Mouse (Mus musculus) MEL (cell line): ENCODE results near the gene Hint2. TPM values are rescaled to one million over a fixed set of nuclear protein-coding genes. Genes with fewer than 3 reads are reported as not detected.

Source experiments
- DNase-seq: peaks from one replicate; pipeline ENCODE4 v3.0.0; 2011; ENCODE audit warnings: low read depth, low spot score
- H3K27ac ChIP-seq: 2 replicates; pipeline ENCODE4 v1.5.1; 2012; ENCODE audit warnings: low read depth, mild to moderate bottlenecking, control low read depth, low read length, moderate library complexity; ENCODE audit not compliant: control insufficient read depth
- H3K27me3 ChIP-seq, 2 experiments: fragments of 150-350 bp in 1 of 2; sonication (generic) in 1 of 2; 2 replicates each; pipeline ENCODE4 v1.6.1; 2012; ENCODE audit warnings: low read length in 2 of 2, mild to moderate bottlenecking in 2 of 2, improper control_type of control experiment in 1 of 2, moderate library complexity in 1 of 2; ENCODE audit not compliant: insufficient read depth in 2 of 2, control insufficient read depth in 1 of 2
- H3K36me3 ChIP-seq, 2 experiments: 2 replicates each; pipeline ENCODE4 v1.6.1; 2012 to 2014; ENCODE audit warnings: low read length in 2 of 2, improper control_type of control experiment in 1 of 2, inconsistent platforms in 1 of 2, mild to moderate bottlenecking in 1 of 2; ENCODE audit not compliant: insufficient read depth in 2 of 2, control insufficient read depth in 1 of 2
- H3K4me1 ChIP-seq, 2 experiments: fragments of 150-350 bp in 1 of 2; sonication (generic) in 1 of 2; 2 replicates each; pipeline ENCODE4 v1.6.1; 2012; ENCODE audit warnings: low read length in 2 of 2, improper control_type of control experiment in 1 of 2, mild to moderate bottlenecking in 1 of 2; ENCODE audit not compliant: insufficient read depth in 2 of 2, control insufficient read depth in 1 of 2
- H3K4me3 ChIP-seq, 2 experiments: fragments of 150-350 bp in 1 of 2; sonication (generic) in 1 of 2; 2 replicates each; pipeline ENCODE4 v1.5.1; 2012; ENCODE audit warnings: low read depth in 2 of 2, low read length in 2 of 2, mild to moderate bottlenecking in 2 of 2, moderate library complexity in 2 of 2, control low read depth in 1 of 2, improper control_type of control experiment in 1 of 2; ENCODE audit not compliant: control insufficient read depth in 1 of 2, insufficient read depth in 1 of 2
- H3K79me2 ChIP-seq: 2 replicates; pipeline ENCODE4 v1.6.1; 2012; ENCODE audit warnings: mild to moderate bottlenecking, low read length, moderate library complexity; ENCODE audit not compliant: control insufficient read depth, poor library complexity, insufficient read depth
- H3K9ac ChIP-seq: 2 replicates; pipeline ENCODE4 v1.6.1; 2012; ENCODE audit warnings: low read depth, mild to moderate bottlenecking, control low read depth, low read length, moderate library complexity; ENCODE audit not compliant: control insufficient read depth, poor library complexity, severe bottlenecking
- H3K9me3 ChIP-seq: fragments of 150-350 bp; sonication (generic); replicated peaks from 2 replicates; pipeline ENCODE4 v1.6.1; 2012; ENCODE audit warnings: mild to moderate bottlenecking, low read length, improper control_type of control experiment, moderate library complexity; ENCODE audit not compliant: insufficient read depth
- BHLHE40 ChIP-seq: IDR thresholded peaks from 2 replicates; pipeline ENCODE4 v1.6.1; 2012; ENCODE audit warnings: low read depth, mild to moderate bottlenecking, inconsistent platforms, low read length, improper control_type of control experiment, borderline replicate concordance
- CHD1 ChIP-seq: IDR thresholded peaks from 2 replicates; pipeline ENCODE4 v1.6.1; 2012; ENCODE audit warnings: low read depth, mild to moderate bottlenecking, inconsistent platforms, low read length, improper control_type of control experiment
- ELF1 ChIP-seq: IDR thresholded peaks from 2 replicates; pipeline ENCODE4 v1.6.1; 2014; ENCODE audit warnings: low read depth, mild to moderate bottlenecking, inconsistent platforms, low read length, improper control_type of control experiment, moderate library complexity
- HCFC1 ChIP-seq: IDR thresholded peaks from 2 replicates; pipeline ENCODE4 v1.6.1; 2012; ENCODE audit warnings: low read depth, mild to moderate bottlenecking, inconsistent platforms, low read length, improper control_type of control experiment, moderate library complexity
- KAT2A ChIP-seq: conservative IDR thresholded peaks from 2 replicates; pipeline ENCODE4 v1.6.1; 2012; ENCODE audit warnings: low read depth, low read length, improper control_type of control experiment, inconsistent platforms
- MAFK ChIP-seq: IDR thresholded peaks from 2 replicates; pipeline ENCODE4 v1.6.1; 2011; ENCODE audit warnings: low read depth, mild to moderate bottlenecking, low read length, improper control_type of control experiment, borderline replicate concordance
- MAX ChIP-seq: IDR thresholded peaks from 2 replicates; pipeline ENCODE4 v1.6.1; 2011; ENCODE audit warnings: low read length, improper control_type of control experiment
- MAZ ChIP-seq: IDR thresholded peaks from 2 replicates; pipeline ENCODE4 v1.6.1; 2012; ENCODE audit warnings: low read depth, mild to moderate bottlenecking, inconsistent platforms, low read length, improper control_type of control experiment
- MEF2A ChIP-seq: IDR thresholded peaks from 2 replicates; pipeline ENCODE4 v1.6.1; 2014; ENCODE audit warnings: low read depth, mild to moderate bottlenecking, inconsistent platforms, low read length, improper control_type of control experiment; ENCODE audit not compliant: poor library complexity, insufficient replicate concordance, severe bottlenecking; ENCODE audit errors: extremely low read depth
- MXI1 ChIP-seq: IDR thresholded peaks from 2 replicates; pipeline ENCODE4 v1.6.1; 2011; ENCODE audit warnings: mild to moderate bottlenecking, low read depth, low read length, improper control_type of control experiment
- POLR2AphosphoS2 ChIP-seq: IDR thresholded peaks from 2 replicates; pipeline ENCODE4 v1.6.1; 2011; ENCODE audit warnings: low read length, improper control_type of control experiment
- RCOR1 ChIP-seq: IDR thresholded peaks from 2 replicates; pipeline ENCODE4 v1.6.1; 2012; ENCODE audit warnings: low read depth, mild to moderate bottlenecking, inconsistent platforms, low read length, improper control_type of control experiment
- SIN3A ChIP-seq: IDR thresholded peaks from 2 replicates; pipeline ENCODE4 v1.6.1; 2012; ENCODE audit warnings: low read length, improper control_type of control experiment, inconsistent platforms
- TCF12 ChIP-seq: IDR thresholded peaks from 2 replicates; pipeline ENCODE4 v1.6.1; 2014; ENCODE audit warnings: low read depth, mild to moderate bottlenecking, inconsistent platforms, low read length, improper control_type of control experiment, moderate library complexity
- UBTF ChIP-seq: IDR thresholded peaks from 2 replicates; pipeline ENCODE4 v1.6.1; 2012; ENCODE audit warnings: low read depth, mild to moderate bottlenecking, inconsistent platforms, low read length, improper control_type of control experiment, moderate library complexity, borderline replicate concordance; ENCODE audit not compliant: insufficient read depth
- ZC3H11A ChIP-seq: IDR thresholded peaks from 2 replicates; pipeline ENCODE4 v1.6.1; 2012; ENCODE audit warnings: low read depth, mild to moderate bottlenecking, inconsistent platforms, low read length, improper control_type of control experiment
- ZMIZ1 ChIP-seq: IDR thresholded peaks from 2 replicates; pipeline ENCODE4 v1.6.1; 2012; ENCODE audit warnings: low read depth, mild to moderate bottlenecking, inconsistent platforms, low read length, improper control_type of control experiment, moderate library complexity
- polyA plus RNA-seq, 2 experiments: library from polyadenylated mRNA; stranded (reverse) in 1 of 2; unstranded in 1 of 2; fragments of >175 nt in 1 of 2; fragments of >200 nt in 1 of 2; gene quantifications; 2 replicates each; pipeline versions ENCODE4 v1.2.1 to v1.2.4; 2012; ENCODE audit warnings: low replicate concordance in 2 of 2, low read depth in 1 of 2; ENCODE audit not compliant: insufficient read length in 2 of 2, insufficient read depth in 1 of 2, missing spikeins in 1 of 2
- total RNA-seq: library from RNA; depleted of rRNA; stranded (reverse); fragments of 300-350 nt; gene quantifications from 2 replicates; pipeline ENCODE4 v1.2.3, GENCODE M21; 2012

Gene Hint2
- total and polyA plus RNA-seq, 3 experiments = 33.2 to 254 (median 46.4) TPM

GRCm38 (mm10) chr4:43691026-43691425 is 34.8 kb upstream of the Hint2 start:
- H3K79me2 ChIP-seq = no peaks in the 10 kb centered on the region
- H3K27ac ChIP-seq = no peak overlapping the region
- H3K9ac ChIP-seq = no peak overlapping the region
- H3K27me3 ChIP-seq = no peaks in the 10 kb centered on the region
- no peak for DNase-seq
- no peak for TF ChIP-seq KAT2A
- no peak for TF ChIP-seq HCFC1
- no peak for TF ChIP-seq RCOR1
- no peak for TF ChIP-seq SIN3A
- no peak for TF ChIP-seq MAFK
- no peak for TF ChIP-seq BHLHE40
- TF ChIP-seq MAZ = no peak
- TF ChIP-seq ELF1 = no peak
- TF ChIP-seq MAX = no peak
- no peaks in the 10 kb centered on the region for H3K9me3 ChIP-seq
- H3K36me3 ChIP-seq = peaks cover 0 to 23% of the 10 kb centered on the region in 2 experiments; a peak in 2 of 4 replicates
- H3K4me1 ChIP-seq = peaks cover 4 to 28% of the 10 kb centered on the region in 2 experiments
- no peak overlapping the region for H3K4me3 ChIP-seq

- H3K27ac ChIP-seq = no peak overlapping the region
- no peak for TF ChIP-seq ZC3H11A
- TF ChIP-seq ZMIZ1 = no peak
- no peak for TF ChIP-seq UBTF
- no peak for TF ChIP-seq POLR2AphosphoS2
- TF ChIP-seq TCF12 = no peak
- no peak for TF ChIP-seq MEF2A
- no peak for TF ChIP-seq MAZ
- no peak for TF ChIP-seq CHD1
- TF ChIP-seq MAFK = no peak
- TF ChIP-seq MXI1 = no peak
- no peak for TF ChIP-seq SIN3A
- TF ChIP-seq MAX = no peak
- TF ChIP-seq, all 39 proteins: peak for 0
- no peak overlapping the region for H3K4me3 ChIP-seq
- no peaks in the 10 kb centered on the region for H3K79me2 ChIP-seq
- no peak for DNase-seq
- peaks cover 0 to 18% of the 10 kb centered on the region in 2 experiments; a peak in 2 of 4 replicates for H3K36me3 ChIP-seq
- peaks cover 4 to 19% of the 10 kb centered on the region in 2 experiments for H3K4me1 ChIP-seq
- no peaks in the 10 kb centered on the region for H3K9me3 ChIP-seq
- H3K27me3 ChIP-seq = no peaks in the 10 kb centered on the region
- H3K9ac ChIP-seq = no peak overlapping the region
Observed at GRCm38 (mm10) chr4:43690021-43690420, 33.8 kb upstream of the Hint2 start.
